Comparison of ENCODE assay signal across 20 mouse cellular contexts in genomic region chr14:99535781-99536180, GRCm38 (mm10).
DNase-seq lines count a peak whose midpoint lies in the region; ATAC-seq and TF ChIP-seq lines count a peak whose summit lies in the region.
"Had no signal": no experiment of that assay in that cellular context is flagged by ENCODE, and none has a peak within 500 bp of the region (broad histone marks: within the 10 kb centered on the region; RNA-seq: fewer than 3 reads in every experiment).

No protein-coding gene starts in this region.

- POLR2A ChIA-PET in Patski (lab: Charles Lee) = no interaction called here

- no peaks in the 10 kb centered on the region for H3K79me3 ChIP-seq in C2C12 (ENCODE audit: low read depth)

- intact Hi-C loops in gastrocnemius, postnatal 36 days (cut with DNase I) = no loop called here

- 94% methylated on average over 6 of the region's 6 CpGs for WGBS in forebrain, embryonic 15.5 days

- H3K79me2 ChIP-seq in C2C12 (ENCODE audit: control insufficient read depth, insufficient read depth) = no peaks in the 10 kb centered on the region

- ATAC-seq in Patski = peak; percentile 99
- ATAC-seq in forebrain, embryonic 15.5 days (replicated peaks) = no peak
- ATAC-seq: activated CD4-positive, CD25-positive, alpha-beta regulatory T cell, adult 4 months; forebrain, embryonic 16.5 days; inflammation-experienced regulatory T-cells, adult 6 months; midbrain, embryonic 13.5 days had no signal

- no peaks in the 10 kb centered on the region for H3K36me3 ChIP-seq in C2C12 (ENCODE audit: control insufficient read depth, insufficient read depth)
- H3K36me3 ChIP-seq in forebrain, embryonic 15.5 days = no peaks in the 10 kb centered on the region
- H3K36me3 ChIP-seq: embryonic facial prominence, embryonic 12.5 days; liver, embryonic 13.5 days; lung, embryonic 15.5 days; midbrain, embryonic 13.5 days had no signal

- H3K9ac ChIP-seq in forebrain, embryonic 15.5 days (replicated peaks) = no peak overlapping the region
- H3K9ac ChIP-seq: embryonic facial prominence, embryonic 12.5 days; liver, embryonic 13.5 days; lung, embryonic 15.5 days; midbrain, embryonic 13.5 days had no signal

- H3K4me2 ChIP-seq in forebrain, embryonic 15.5 days (replicated peaks) = no peak overlapping the region
- H3K4me2 ChIP-seq: embryonic facial prominence, embryonic 12.5 days; liver, embryonic 13.5 days; lung, embryonic 15.5 days; midbrain, embryonic 13.5 days had no signal

- no peak overlapping the region for H3K4me3 ChIP-seq in C2C12 (ENCODE audit: insufficient read depth, poor library complexity, severe bottlenecking)
- no peak overlapping the region for H3K4me3 ChIP-seq in forebrain, embryonic 15.5 days
- H3K4me3 ChIP-seq: embryonic facial prominence, embryonic 12.5 days; left cerebral cortex, adult 2 months; liver, embryonic 13.5 days; lung, embryonic 15.5 days; midbrain, embryonic 13.5 days had no signal

- no peak for TF ChIP-seq CTCF in C2C12 (IDR thresholded peaks at IDR 0.05; ENCODE audit: control insufficient read depth, insufficient read depth, insufficient read length)
- no peak for TF ChIP-seq CTCF in Patski (IDR thresholded peaks at IDR 0.05)

- in situ Hi-C loops in Patski (cut with MboI; ENCODE audit: low pct_unique_long_range_greater_than_20kb) = loop anchor here (25.0 kb wide), 1 partner anchor 352 kb away; no protein-coding TSS in a partner anchor

- CTCF ChIA-PET in Patski (lab: Charles Lee) = interaction anchor here (2.4 kb wide), 1 partner anchor 15 kb away, joined by 6 read pairs; no protein-coding TSS in a partner anchor

- DNase-seq in Patski (ENCODE audit: low read depth, low spot score) = peak; percentile 74
- DNase-seq in kidney, adult 9 months = peak; percentile 83
- DNase-seq in kidney, postnatal 4 days = peak; percentile 21 to 42
- no peak for DNase-seq in gastrocnemius, postnatal 36 days
- no peak for DNase-seq in left cerebral cortex, adult 11 months (ENCODE audit: low spot score)
- DNase-seq: adrenal gland, postnatal 25 days; cerebellum, adult 18-20 months; liver, embryonic 13.5 days; right cerebral cortex, postnatal 4 days; thymus, adult 2 months had no signal

- no peaks in the 10 kb centered on the region for H3K4me1 ChIP-seq in forebrain, embryonic 15.5 days
- H3K4me1 ChIP-seq: embryonic facial prominence, embryonic 12.5 days; liver, embryonic 13.5 days; lung, embryonic 15.5 days; midbrain, embryonic 13.5 days had no signal

- H3K27me3 ChIP-seq in C2C12 (ENCODE audit: control insufficient read depth, insufficient read depth, insufficient read length) (no peaks in the 10 kb centered on the region), Patski (no peaks in the 10 kb centered on the region)
- no peaks in the 10 kb centered on the region for H3K27me3 ChIP-seq in forebrain, embryonic 15.5 days
- H3K27me3 ChIP-seq: CH12.LX; embryonic facial prominence, embryonic 12.5 days; liver, embryonic 13.5 days; lung, embryonic 15.5 days; midbrain, embryonic 13.5 days had no signal

- no peak overlapping the region for H3K27ac ChIP-seq in forebrain, embryonic 15.5 days (replicated peaks)
- H3K27ac ChIP-seq: embryonic facial prominence, embryonic 12.5 days; left cerebral cortex, adult 2 months; liver, embryonic 13.5 days; lung, embryonic 15.5 days; midbrain, embryonic 13.5 days had no signal

- H3K9me3 ChIP-seq in forebrain, embryonic 15.5 days = no peaks in the 10 kb centered on the region
- H3K9me3 ChIP-seq: embryonic facial prominence, embryonic 12.5 days; liver, embryonic 13.5 days; lung, embryonic 15.5 days; midbrain, embryonic 13.5 days had no signal

- no peak overlapping the region for H3ac ChIP-seq in C2C12 (ENCODE audit: control insufficient read depth, insufficient read length, low read depth)

TF ChIP-seq in C2C12, 6 proteins besides CTCF, POLR2A, EP300 and RAD21:
- TF ChIP-seq MYOD1 (IDR thresholded peaks at IDR 0.05; ENCODE audit: control insufficient read depth, insufficient read length, low read depth) = no peak
- TF ChIP-seq FOSL1 (IDR thresholded peaks at IDR 0.05; ENCODE audit: insufficient read depth, low read length, poor library complexity, severe bottlenecking) = peak; percentile 91

Comparison
In these comparisons a context has a peak if more than half of its experiments do, and no peak if none do; other contexts are left out.
1. DNase-seq: peak in Patski (single experiment), kidney, adult 9 months (single experiment) and kidney, postnatal 4 days (2 of 2); none in gastrocnemius, postnatal 36 days (0 of 2) and left cerebral cortex, adult 11 months (single experiment).